Mouse (Mus musculus) hindbrain, embryonic 11.5 days (tissue): ENCODE results near the gene Maged2. TPM values are rescaled to one million over a fixed set of nuclear protein-coding genes. Genes with fewer than 3 reads are reported as not detected.
A peak's percentile ranks its signal among the peaks of the same experiment; 100 is the strongest.
"Not testable (repeated sequence)": the region's sequence is repeated elsewhere in the genome, so short reads cannot be mapped to it uniquely, and the experiment has no call there.

ENCODE experiments used
- ATAC-seq: fragments of 200-750 bp; cut with Nextera tagmentation; 2 replicates; pipeline ENCODE4 v1.8.0; 2017; ENCODE audit warnings: mild to moderate bottlenecking, moderate TSS enrichment, moderate library complexity; ENCODE audit not compliant: low FRiP score
- DNase-seq: peaks from one replicate; pipeline ENCODE4 v3.0.0-alpha.2; 2015; ENCODE audit warnings: low spot score
- H3K27ac ChIP-seq: fragments of 300-500 bp; sonication (generic); 2 replicates; pipeline ENCODE4 v1.5.1; 2014; ENCODE audit warnings: mild to moderate bottlenecking, low read depth, low read length
- H3K27me3 ChIP-seq: fragments of 300-500 bp; sonication (generic); 2 replicates; pipeline ENCODE4 v1.6.1; 2014; ENCODE audit warnings: mild to moderate bottlenecking, low read length, moderate library complexity, mixed read lengths; ENCODE audit not compliant: control insufficient read depth, insufficient read depth
- H3K36me3 ChIP-seq: fragments of 300-500 bp; sonication (generic); 2 replicates; pipeline ENCODE4 v1.6.1; 2014; ENCODE audit warnings: mild to moderate bottlenecking, low read length, moderate library complexity, mixed read lengths; ENCODE audit not compliant: control insufficient read depth, insufficient read depth
- H3K4me1 ChIP-seq: fragments of 300-500 bp; sonication (generic); replicated peaks from 2 replicates; pipeline ENCODE4 v1.6.1; 2014; ENCODE audit warnings: low read length, mixed read lengths; ENCODE audit not compliant: control insufficient read depth, insufficient read depth
- H3K4me2 ChIP-seq: fragments of 300-500 bp; sonication (generic); replicated peaks from 2 replicates; pipeline ENCODE4 v1.6.1; 2014; ENCODE audit warnings: mild to moderate bottlenecking, low read depth, low read length
- H3K4me3 ChIP-seq: fragments of 300-500 bp; sonication (generic); 2 replicates; pipeline ENCODE4 v1.5.1; 2014; ENCODE audit warnings: low read depth, low read length
- H3K9ac ChIP-seq: fragments of 300-500 bp; sonication (generic); 2 replicates; pipeline ENCODE4 v1.6.1; 2014; ENCODE audit warnings: low read depth, low read length
- H3K9me3 ChIP-seq: fragments of 300-500 bp; sonication (generic); 2 replicates; pipeline ENCODE4 v1.6.1; 2016; ENCODE audit warnings: low read length; ENCODE audit not compliant: control insufficient read depth
- WGBS: fragments of 180-500 bp; shearing (Covaris S2); extraction: QIAGEN DNeasy Blood & Tissue Kit; methylation state at CpG from one replicate; pipeline ENCODE4 v1.1.7; 2014; 5-methylcytosine and 5-hydroxymethylcytosine counted together
- polyA plus RNA-seq: library from polyadenylated mRNA; unstranded; fragments of >200 nt; fragmentation: Nextera tagmentation; extraction: Ambion mirVana; gene quantifications from 2 replicates; pipeline ENCODE4 v1.2.1, GENCODE M21; 2014

Maged2 gene
- polyA plus RNA-seq: 384 and 396 TPM in 2 replicates

GRCm38 (mm10) chrX:150814139-150814469 is at the start of gene Maged2:
Maged2 (minus strand) TSS chrX:150814345.
- ATAC-seq: peak; percentile 29
- H3K4me2 ChIP-seq: peak within 1 kb of the TSS; percentile 27
- peak within 1 kb of the TSS; percentile 37; the same call in 1 of the 2 replicates for H3K9ac ChIP-seq
- DNase-seq: peak; percentile 47
- no peaks in the 10 kb centered on the region for H3K36me3 ChIP-seq
- peak within 1 kb of the TSS; percentile 68 for H3K27ac ChIP-seq
- H3K4me1 ChIP-seq: no peaks in the 10 kb centered on the region
- no peaks in the 10 kb centered on the region; the same call in 1 of the 2 replicates for H3K27me3 ChIP-seq
- H3K4me3 ChIP-seq: peak within 1 kb of the TSS; percentile 44
- WGBS: 19% methylated on average over 7 of the region's 7 CpGs
- H3K9me3 ChIP-seq: no peaks in the 10 kb centered on the region

GRCm38 (mm10) chrX:150848230-150848629 is 34.1 kb upstream of the Maged2 start:
- WGBS: 78% methylated on average over 8 of the region's 8 CpGs
- Histone ChIP-seq H3K4me3 (no peak overlapping the region), H3K9me3 (no peaks in the 10 kb centered on the region), H3K27ac (no peak overlapping the region), H3K4me1 (no peaks in the 10 kb centered on the region), H3K36me3 (no peaks in the 10 kb centered on the region), H3K9ac (no peak overlapping the region), H3K27me3 (no peaks in the 10 kb centered on the region), H3K4me2 (no peak overlapping the region)
- DNase-seq (no peak), ATAC-seq (no peak)

- H3K9ac ChIP-seq, H3K27ac ChIP-seq, H3K4me1 ChIP-seq, H3K4me2 ChIP-seq, H3K36me3 ChIP-seq, H3K27me3 ChIP-seq, DNase-seq, H3K4me3 ChIP-seq, H3K9me3 ChIP-seq: not testable (repeated sequence)
- peak; percentile 91 for ATAC-seq
- WGBS: 93% methylated on average over 4 of the region's 10 CpGs
Measured at GRCm38 (mm10) chrX:150845480-150846205, 31.5 kb upstream of the Maged2 start.

DNA sequence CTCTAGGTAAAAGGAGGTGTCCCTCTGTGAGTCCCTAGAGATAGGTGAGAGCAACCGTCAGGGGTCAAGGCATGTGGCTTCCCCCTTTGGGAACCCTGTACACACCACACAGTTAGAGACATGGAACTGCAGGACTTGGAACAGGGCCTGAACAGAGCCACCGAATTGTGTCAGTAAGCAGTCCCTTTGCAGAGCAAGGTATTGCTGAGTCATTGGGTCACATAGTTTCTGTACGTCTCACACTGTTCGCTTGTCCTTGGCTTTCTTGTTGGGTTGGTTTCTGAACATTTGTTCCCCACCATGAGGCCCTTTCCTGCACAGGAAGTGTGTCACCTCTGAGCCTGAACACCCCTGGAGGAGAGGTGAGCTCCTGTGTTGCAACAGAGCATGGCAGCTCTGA is 29.1 kb upstream of the Maged2 start:
- WGBS: 100% methylated on average over 1 of the region's 4 CpGs
- H3K9ac ChIP-seq: not testable (repeated sequence)

GRCm38 (mm10) chrX:150830297-150830696 is 16.2 kb upstream of the Maged2 start:
- no peak for ATAC-seq
- H3K4me3 ChIP-seq: no peak overlapping the region
- no peak for DNase-seq
- H3K9ac ChIP-seq: no peak overlapping the region
- H3K36me3 ChIP-seq: no peaks in the 10 kb centered on the region
- WGBS: 77% methylated on average over 4 of the region's 4 CpGs
- no peak overlapping the region for H3K27ac ChIP-seq
- no peaks in the 10 kb centered on the region for H3K9me3 ChIP-seq
- no peak overlapping the region for H3K4me2 ChIP-seq
- H3K4me1 ChIP-seq: no peaks in the 10 kb centered on the region
- H3K27me3 ChIP-seq: no peaks in the 10 kb centered on the region

More for the DNA sequence above, 29.1 kb upstream of the Maged2 start:
- H3K36me3 ChIP-seq, H3K4me2 ChIP-seq, H3K4me1 ChIP-seq, DNase-seq, ATAC-seq, H3K27me3 ChIP-seq, H3K27ac ChIP-seq, H3K4me3 ChIP-seq, H3K9me3 ChIP-seq: not testable (repeated sequence)

- H3K4me3 ChIP-seq: no peak overlapping the region
- H3K9ac ChIP-seq: no peak overlapping the region
- H3K4me2 ChIP-seq: no peak overlapping the region
- H3K9me3 ChIP-seq: no peaks in the 10 kb centered on the region
- H3K27ac ChIP-seq: no peak overlapping the region
- no peaks in the 10 kb centered on the region for H3K36me3 ChIP-seq
- H3K4me1 ChIP-seq: no peaks in the 10 kb centered on the region
- ATAC-seq: no peak
- DNase-seq: no peak
- no peaks in the 10 kb centered on the region; the same call in 1 of the 2 replicates for H3K27me3 ChIP-seq
Measured at GRCm38 (mm10) chrX:150817278-150817677, 3.1 kb upstream of the Maged2 start.

DNA sequence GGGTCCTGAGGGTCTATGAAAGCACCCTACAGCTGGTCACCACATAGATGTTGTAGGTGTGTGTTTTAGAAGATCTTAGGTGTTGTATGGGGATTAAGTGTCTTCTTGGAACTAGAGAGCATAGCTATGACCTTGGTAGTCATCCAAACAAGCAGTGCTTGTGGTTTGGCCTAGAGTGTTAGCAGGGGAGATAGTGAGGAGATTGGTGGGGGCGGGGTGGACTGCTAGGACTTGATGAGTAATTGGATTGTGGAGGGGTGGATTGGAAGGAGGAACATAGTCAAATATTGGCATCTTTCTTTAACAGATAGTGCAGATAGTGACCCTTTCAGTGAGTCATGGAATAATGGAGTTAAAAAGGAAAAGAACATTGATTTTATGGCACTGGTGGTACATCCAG is 1.5 kb upstream of the Maged2 start:
- no peak overlapping the region for H3K9ac ChIP-seq
- WGBS: 89% methylated on average over 1 of the region's 1 CpGs
- no peak for ATAC-seq
- no peaks in the 10 kb centered on the region; the same call in 1 of the 2 replicates for H3K27me3 ChIP-seq
- H3K4me3 ChIP-seq: no peak overlapping the region
- no peak for DNase-seq
- H3K4me2 ChIP-seq: no peak overlapping the region
- H3K27ac ChIP-seq: no peak overlapping the region
- H3K4me1 ChIP-seq: no peaks in the 10 kb centered on the region
- no peaks in the 10 kb centered on the region for H3K36me3 ChIP-seq
- H3K9me3 ChIP-seq: no peaks in the 10 kb centered on the region

- H3K4me2 ChIP-seq: peak overlapping the region; percentile 27
- H3K4me3 ChIP-seq: peak overlapping the region; percentile 44
- DNase-seq (peak; percentile 59), ATAC-seq (peak; percentile 79)
- H3K4me1 ChIP-seq: no peaks in the 10 kb centered on the region
- peak overlapping the region; percentile 37; the same call in 1 of the 2 replicates for H3K9ac ChIP-seq
- no peaks in the 10 kb centered on the region for H3K9me3 ChIP-seq
- peak overlapping the region; percentile 68 for H3K27ac ChIP-seq
- no peaks in the 10 kb centered on the region; the same call in 1 of the 2 replicates for H3K27me3 ChIP-seq
- WGBS: 16% methylated on average over 16 of the region's 16 CpGs
- H3K36me3 ChIP-seq: no peaks in the 10 kb centered on the region
Measured at GRCm38 (mm10) chrX:150813464-150814138, 544 bp downstream of the Maged2 start.
